Mouse (Mus musculus) ES-Bruce4 (cell line): ENCODE measurements at regions not wholly inside any gene's neighbourhood (a gene's known extent, or its start where the extent isn't known, plus 50 kb on each side); places are given as distances from the start of the nearest gene placed in this dataset.

Experiments
- CTCF ChIP-seq: IDR thresholded peaks from one replicate; pipeline ENCODE4 v1.8.1; 2011; ENCODE audit warnings: low read depth, low read length
- POLR2A ChIP-seq: IDR thresholded peaks from one replicate; pipeline ENCODE4 v1.8.1; 2011; ENCODE audit warnings: low read length; ENCODE audit not compliant: insufficient read depth

DNA sequence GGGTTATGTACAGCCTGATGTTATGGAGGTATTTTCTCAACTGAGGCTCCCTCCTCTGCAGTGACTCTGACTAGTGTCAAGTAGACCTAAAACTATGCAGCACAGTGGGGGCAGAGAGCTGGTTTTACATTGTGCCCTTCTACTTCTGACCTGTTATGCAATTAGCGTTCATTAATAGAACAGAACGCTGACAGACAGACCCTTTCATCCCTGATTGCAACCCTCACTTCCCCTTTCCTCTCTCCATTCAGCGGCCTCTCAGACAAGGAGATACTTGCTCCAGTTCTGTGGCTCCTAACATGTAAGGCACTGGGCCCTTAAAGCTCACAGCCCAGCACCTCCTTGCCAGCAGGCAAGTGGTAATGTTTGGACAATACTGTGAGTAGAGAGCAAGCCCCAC is 125.7 kb downstream of the Gm826 start:
- TF ChIP-seq POLR2A, result no peak
- no peak for TF ChIP-seq CTCF
